Mouse (Mus musculus) ZHBTc4 (cell line): ENCODE measurements around the gene Otp.

ENCODE experiments used
- DNase-seq: peaks from one replicate; pipeline ENCODE4 v3.0.0-alpha.2; 2011; ENCODE audit warnings: low read depth, low spot score

The Otp gene

DNA sequence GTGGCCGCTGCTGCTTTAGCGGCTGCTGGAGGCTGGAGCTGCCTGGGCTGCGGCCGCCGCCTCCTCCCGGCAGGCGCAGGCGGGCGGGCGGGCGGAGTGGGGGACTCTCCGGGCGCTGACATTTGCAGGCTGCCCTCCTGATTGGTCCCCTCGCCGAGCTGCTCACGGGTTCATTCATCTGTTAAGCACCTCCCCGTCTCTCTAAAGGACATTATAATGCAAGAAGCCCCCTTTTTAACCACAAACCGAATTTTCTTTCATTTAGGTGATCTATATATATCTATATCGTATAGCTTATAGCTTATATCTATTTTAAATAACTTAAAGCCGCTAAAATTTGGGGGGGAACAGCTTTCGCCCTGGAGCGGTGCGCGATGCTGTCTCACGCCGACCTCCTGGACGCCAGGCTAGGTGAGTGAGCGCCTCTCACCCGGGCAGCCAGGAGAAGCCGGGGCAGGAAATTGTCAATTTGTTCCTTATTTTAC is at the start of gene Otp:
Gene Otp, plus strand, starts transcription at position 207 of the 485 bp plus-strand sequence.
- DNase-seq: peak; percentile 63

DNA sequence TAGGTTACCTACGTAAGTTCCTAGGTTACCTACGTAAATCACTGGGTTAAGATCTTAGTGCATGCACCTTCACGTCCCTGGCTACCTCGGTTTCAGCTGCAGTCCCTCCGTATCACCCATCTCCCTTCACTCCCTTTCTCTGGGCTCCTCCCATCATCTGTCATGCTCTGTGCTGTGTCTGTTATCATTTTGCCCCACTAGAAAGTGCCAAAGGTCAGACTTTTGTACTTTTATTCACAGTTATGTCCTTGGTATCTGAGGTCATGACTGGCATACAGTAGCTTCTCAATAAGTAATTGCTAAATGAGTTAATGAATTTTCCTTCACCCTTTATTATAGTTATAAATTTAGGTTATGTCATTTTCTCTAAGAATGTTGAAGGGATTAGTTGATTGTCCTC is 49.0 kb upstream of the Otp start:
- no peak for DNase-seq

DNA sequence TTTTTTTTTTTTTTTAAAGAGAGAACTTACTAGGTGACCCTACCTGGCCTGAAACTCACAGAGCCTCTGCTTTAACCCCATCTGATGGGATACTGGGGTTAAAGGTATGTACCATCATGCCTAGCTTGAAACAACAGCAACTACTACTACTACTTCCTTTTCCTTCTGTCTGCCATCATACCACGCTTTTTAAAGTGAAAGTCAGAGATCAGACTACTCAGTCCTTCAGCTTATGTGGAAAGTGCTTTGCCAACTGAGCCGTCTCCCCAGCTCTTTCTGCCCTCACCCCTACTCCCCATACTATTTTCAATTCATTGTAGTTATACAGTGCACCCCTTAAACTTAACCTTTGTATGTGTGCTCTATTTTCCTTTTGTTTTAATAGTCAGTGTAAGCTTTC is 48.4 kb upstream of the Otp start:
- no peak for DNase-seq

DNA sequence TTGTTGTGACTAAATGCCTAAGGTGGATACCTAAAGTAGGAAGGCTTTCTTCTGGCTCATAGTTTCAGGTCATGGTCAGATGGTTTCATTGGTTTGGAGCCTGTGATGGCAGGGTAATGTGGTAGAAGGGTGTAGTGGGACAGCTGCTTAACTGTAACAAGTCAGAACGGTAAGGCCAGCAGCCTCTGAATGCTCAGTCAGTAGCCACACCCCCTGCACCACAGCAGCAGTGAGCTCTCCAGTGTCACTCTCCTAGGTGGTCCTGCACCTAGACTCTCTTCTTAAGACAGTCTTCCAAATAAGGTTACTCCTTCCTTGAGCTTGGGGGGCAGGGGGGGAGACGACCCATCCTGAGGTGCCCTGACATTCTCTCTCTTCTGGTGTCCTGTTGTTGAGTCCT is 47.6 kb upstream of the Otp start:
- DNase-seq: peak; percentile 28

DNA sequence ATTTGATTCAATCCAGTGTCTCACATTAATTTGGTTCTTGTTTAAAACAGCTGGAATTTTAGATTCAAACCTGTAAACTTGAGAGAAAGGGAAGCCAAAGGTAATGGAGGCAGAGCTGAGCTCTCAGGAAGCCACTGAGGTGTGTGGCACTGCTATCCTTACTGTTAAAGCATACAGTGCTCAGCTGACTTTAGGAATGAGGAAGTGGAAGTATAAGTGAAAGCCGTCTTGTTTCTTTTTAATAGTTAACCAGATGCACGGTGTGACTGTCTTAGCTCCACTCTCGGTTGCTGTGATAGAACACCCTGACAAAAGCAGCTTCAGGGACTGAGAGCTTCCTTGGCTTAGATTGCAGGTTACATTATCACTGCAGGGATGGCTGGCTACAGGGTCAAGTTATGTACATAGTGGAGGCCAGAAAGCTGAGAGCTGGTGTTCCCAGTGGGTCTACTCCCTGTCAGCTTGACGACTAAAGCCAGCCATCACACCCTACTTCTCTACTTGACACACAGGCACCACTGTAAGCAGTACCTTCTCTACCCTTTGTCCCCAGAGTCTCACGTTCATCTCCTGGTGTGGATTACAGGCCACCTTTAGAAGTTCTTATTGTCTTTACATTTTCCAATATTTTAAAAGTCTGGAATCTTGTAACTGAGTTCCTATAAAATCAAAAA is 37.2 kb upstream of the Otp start:
- DNase-seq: no peak

DNA sequence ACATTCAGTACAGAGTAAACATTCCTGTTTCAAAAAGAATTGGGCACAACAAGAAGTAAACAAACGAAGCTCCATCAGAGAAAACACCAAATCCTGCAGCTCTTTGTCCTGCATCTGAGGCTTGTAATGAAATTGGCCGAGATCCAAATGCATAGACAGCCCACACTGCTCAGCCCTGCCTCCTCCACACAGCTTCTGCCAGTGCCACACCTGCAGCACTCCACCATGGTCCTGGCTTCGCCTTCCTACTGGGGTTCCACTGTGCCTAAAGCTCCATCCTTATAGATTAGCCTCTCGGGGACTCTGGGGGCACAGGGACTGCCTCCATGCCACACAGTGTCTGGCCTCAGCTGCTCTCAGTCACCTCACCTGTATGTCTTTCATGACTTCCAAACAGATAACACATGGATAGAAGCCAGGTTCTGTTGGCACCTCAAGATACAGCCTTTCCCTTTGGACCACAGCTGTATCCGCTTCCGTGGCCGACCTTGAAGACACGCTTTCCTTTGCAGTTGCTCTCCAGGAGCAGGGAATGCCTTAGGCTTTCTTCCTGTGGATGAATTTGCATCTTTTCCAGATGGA is 36.6 kb upstream of the Otp start:
- no peak for DNase-seq

DNA sequence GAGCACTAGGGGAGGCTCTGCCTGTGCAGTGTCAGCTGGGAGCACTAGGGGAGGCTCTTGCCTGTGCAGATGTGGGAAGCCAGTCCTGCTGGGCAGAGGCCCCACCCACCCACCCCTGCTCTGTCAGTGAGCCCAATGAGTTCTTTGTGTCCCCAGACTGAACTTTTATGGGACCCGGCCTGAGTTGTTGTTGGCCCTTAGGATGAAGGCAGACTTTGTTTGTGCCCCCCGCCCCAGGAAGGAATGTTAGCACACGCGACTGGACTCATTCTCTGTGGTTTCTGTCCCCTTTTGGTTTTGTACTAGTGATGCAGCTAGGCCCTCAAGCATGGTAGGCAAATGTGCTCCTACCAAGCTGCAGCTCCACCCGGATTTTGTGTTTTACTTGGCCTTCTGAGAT is 32.2 kb upstream of the Otp start:
- DNase-seq: peak; percentile 72

DNA sequence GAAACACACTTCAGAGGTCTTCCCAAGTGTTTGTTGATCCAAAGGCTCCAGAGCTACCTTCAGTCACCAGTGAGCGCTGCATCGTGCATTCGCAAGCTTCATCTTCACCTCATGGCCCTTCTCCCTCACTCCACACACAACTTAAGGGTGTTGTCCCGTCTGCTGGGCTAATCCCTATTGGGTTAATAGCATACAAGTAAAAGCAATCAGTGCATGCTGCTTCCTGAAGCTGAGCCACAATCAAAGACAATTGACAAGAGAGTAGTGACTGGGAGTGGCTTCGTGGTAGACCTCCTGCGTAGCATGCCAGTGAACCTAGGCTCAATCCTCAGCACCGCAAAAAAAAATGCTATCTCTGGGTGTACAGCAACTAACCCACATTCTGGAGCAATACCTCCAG is 27.5 kb upstream of the Otp start:
- DNase-seq: peak; percentile 59

DNA sequence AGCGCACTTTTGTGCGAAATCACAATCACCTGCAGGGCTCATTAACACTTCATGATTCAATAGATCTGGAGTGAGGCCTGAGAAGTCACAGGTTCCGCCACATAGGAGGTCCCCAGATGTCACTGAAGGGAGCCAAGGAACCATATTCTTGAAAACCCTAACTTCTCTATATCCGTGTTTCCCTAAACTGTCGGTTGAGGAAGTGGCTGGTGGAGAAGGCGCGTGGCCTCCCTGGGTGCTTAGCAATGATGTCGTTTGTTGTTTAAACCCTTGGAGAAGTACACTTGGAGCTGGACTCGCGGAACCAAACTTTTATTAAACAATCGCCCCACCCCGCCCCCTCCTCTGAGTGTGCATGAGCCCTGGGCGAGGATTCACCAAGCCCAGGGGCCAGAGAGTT is 26.1 kb upstream of the Otp start:
- DNase-seq: no peak

DNA sequence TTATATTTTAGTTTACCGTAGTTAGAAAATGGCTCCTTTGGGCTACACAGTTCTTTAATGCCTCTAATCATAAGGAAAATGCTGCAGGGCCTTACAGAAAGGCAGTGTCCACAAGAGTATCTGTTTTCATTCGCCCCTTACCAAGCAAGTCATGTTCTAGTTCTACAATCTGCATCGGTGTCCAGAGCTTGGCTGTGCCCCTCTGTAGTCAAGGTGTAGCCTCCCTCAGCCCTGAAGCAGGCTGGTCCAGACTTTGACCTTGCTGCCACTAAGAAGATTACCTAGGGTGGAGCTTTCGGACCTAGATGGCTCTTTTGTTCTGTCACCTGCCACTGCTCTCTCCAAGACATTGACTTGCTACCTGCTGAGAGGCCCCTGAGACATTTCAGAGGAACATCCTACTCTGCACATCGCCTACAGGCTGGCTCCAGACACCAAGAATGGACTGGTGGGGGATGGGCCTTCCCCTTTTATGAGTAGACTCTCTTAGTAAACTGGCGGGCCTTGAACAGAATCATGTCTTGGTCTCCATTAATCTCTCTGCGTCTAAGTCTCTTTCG is 17.3 kb upstream of the Otp start:
- peak; percentile 93 for DNase-seq

DNA sequence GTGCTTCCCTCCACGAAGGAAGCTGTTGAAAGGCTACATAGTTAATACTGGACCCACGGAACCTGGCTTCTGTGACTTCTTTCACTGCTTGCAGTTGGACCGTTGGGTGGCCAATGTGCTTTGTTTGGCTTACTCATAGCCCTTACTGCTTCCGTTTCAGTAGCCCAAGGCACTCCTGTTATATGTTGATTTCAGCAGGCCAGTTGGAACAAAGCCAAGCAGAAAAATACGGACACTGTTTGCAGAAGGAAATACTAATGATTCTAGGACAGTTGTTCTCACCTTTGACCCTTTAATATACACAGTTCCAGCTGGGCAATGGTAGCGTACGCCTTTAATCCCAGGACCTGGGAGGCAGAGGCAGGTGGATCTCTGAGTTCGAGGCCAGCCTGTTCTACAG is 16.1 kb upstream of the Otp start:
- no peak for DNase-seq

DNA sequence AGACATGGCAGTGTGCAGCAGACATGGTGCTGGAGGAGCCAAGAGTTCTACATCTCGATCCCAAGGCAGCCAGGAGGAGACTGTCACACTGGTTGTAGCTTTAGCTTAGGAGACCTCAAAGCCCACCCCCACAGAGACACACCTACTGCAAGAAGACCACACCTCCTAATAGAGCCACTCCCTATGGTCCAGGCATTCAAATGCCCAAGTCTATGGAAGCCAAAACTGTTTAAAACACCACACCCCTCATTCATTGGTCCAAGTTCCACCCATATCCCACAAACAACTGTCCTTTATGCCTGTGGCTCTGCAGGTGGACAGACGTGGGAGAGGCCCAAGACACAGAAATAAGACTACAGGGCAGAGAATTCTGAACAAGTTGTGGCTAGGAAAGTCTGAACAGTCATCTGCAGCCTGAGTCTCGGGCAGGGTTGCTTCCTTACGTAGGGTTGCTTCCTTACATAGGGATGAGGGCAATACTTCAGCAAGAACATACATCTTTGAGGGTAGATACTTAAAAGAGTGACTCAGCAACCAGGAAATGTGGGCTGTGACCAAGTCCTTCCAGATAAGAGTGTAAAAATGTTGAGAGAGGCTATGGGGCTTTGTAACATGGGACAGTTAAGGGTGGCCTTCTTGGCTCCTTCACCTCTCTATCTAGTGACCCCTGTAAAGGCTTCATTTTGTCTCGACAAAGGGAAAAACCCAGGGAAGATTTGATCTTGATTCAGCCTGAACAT is 12.7 kb upstream of the Otp start:
- peak; percentile 82 for DNase-seq

DNA sequence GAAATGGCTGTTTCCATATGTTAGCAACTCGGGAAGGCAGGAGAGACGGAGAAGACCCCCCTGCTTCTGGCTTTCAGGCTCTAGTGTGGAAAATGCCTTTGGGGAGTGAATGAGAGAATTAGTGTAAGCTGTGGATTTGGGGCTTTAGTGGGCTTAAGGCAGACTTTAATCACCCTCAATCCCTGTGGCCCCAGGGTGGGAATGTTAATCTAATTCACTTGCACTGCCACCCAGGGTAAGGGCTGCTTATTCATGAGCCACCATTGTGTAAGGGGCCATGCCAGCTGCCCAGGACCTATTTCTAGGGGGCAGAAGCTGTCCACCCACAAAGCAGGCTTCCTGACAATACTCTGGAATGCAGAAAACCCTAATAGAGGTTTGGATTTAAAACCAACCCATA is 8.5 kb upstream of the Otp start:
- no peak for DNase-seq

DNA sequence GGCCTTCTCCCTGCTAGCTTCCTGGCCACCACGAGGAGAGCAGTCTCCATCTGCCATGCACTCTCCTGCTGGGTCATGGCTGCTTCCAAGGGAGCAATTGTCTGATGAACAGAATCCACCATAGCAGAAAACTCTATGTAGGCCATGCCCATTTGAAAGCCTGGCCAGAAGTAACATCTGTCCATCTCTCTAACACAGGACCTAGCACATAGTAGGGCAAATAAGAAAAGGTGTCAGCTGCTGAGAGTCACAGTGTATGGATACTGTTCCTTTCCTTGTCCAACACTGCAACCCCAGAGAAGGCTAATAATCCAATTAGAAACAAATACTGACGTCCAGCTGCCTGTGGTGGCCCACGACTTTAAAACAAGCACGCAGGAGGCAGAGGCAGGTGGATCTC is 7.6 kb upstream of the Otp start:
- DNase-seq: no peak

DNA sequence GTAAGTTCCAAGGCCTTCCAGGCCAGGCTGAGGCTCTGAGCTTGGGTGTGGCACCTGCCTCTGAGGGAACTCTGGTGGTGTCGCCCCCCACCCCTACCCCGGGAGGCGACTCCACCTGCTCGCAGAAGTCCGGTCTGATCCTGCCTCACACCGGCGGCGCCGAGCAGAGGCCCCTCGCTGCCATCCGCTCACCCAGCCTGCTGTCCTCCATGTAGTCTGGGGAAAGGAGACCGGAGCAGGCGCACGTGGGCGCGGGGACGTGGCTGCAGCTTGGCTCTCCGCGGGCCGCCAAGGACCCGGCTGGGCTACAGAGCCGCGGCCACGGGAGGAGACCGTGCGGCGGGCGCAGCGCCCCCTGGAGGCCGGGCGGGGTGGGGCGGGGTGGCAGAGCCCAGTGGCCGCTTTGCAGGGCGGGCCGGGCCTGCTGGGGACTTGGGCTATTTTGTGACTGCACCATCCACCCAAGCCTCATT is 6.9 kb upstream of the Otp start:
- DNase-seq: peak; percentile 89

DNA sequence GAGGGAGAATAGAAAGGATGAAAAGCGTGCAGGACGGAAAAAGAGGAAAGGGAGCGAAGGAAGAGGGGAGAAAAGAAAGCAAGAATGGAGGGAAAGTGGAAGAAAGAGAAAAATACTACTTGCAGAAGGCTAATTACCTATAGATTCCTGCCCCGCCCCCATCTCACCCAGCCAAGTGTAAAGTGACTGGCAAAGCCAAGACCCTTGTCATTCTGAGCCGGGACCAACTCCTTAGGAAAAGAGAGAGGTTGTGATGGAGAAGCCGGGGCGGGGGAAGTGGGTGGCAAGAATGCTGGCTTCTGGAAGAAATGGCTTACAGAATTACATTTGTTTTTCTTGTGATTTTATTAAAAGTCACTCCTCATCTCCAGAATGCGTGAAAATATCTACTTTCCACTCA is 5.9 kb upstream of the Otp start:
- DNase-seq: no peak

DNA sequence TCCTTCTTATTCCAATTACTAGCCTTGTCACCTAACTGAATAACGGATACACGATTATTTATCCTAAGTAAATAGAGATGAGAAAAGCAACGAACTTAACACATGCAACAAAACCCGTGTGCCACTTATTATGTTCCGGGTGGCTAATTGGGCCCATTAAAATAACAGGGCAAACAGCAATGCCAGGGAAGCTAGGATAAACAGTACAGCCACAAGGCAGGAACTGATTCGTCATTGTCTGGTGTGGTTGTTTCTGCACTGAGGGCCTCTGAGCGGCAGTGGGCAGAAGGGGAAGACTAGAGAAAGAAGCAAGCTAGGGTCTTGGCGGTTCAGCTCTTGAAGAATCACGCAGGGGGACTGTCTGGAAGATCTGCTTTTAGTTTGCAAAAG is 5.3 kb upstream of the Otp start:
- DNase-seq: no peak

DNA sequence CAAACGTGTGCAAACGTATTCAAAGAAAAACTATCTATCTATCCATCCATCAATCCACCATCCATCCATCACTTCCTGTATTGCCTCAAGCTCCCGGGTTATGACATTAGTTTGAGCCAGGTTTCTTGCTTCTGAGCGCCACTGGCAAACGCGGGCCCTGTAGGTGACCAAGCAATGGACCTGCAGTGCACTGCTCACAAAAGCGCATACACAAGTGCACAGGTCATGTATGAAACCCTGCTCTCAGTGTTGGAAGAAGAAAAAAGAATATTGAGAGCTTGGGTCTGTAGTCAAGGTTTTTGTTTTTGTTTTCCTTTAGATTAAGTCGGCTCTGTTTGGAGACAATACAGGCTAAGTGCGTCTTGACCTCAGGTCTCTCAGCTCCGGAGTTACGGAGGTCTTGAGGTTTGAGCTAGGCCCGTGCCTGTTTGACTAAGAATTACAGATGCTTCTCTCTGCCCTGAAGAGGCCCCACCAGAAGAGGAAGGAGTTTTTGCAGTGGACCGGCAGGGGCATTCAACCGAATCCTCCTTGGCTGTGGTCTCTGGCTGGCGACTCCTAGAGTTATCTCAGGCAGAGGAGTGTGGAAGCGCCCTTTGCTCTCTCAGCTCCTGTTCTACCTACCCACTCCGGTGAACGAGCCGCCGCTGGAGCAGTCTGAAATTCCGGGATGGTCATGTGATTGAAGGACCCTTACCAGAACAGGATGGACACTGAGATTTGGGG is 4.8 kb upstream of the Otp start:
- DNase-seq: no peak

DNA sequence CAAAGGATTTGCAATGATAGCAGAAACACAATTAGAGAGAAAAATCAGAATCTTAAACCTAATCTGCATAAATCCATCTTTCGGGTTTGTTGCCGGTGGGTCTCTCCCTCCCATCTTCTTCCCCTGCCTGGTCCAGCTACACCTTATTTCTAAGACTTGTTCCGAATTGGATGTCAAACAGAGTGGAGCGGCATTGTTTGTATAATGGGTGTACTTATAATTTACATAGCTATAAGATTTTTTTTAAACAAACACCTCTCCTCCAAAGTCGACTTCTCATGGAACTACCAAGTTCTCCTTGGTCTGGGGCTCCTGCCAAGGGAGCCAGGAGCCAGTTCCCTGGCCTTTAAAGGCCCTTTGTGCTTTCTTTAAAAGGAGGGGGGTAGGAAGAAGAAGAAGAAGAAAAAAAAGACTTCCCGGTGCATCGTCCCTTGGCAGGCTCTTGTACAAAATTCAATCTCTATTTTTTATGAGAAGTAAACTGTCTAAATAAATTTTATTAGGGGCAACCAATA is 3.5 kb upstream of the Otp start:
- DNase-seq: no peak

DNA sequence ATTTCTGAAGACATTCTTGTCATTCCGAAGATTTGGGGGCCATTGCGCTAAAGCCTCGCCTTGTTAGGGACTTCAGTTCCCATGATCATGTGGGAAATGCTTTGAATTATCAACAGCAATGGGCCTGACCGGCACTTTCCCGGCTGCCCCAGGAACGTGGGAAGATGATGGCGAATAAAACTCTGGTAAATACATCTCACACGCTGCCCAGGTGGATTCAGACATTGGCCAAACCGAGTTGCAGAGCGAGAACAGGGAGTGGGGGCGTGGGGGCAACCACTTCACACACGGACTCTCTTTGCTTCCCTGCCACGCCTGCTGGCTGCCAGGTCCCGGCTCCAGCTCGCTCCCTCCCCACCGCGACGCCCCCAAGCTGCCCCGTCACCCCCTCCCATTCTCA is 3.0 kb upstream of the Otp start:
- DNase-seq: peak; percentile 35
